Mouse (Mus musculus): ENCODE data around the gene Tead2.

DNA sequence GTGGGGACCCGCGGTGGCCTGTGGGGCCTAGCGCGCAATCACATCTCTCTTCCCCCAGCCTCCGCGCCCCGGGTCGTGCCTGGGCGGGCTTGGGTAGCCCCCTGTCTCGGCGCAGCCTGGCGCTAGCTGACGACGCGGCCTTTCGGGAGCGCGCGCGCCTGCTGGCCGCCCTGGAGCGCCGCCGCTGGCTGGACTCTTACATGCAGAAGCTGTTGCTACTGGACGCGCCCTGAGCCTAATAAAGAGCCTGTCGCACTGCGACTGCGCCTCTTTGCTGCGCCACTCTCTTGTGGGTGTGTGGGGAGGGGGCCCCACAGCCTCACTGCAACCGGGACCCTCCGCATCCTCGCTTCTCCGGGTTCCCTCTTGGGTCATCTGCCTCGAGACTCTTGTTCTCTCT, 34.0 kb upstream of the Tead2 start:
- TF ChIP-seq CTCF (IDR thresholded peaks at IDR 0.05; ENCODE audit: control insufficient read depth, insufficient read depth, insufficient read length) = no peak
- no peak for TF ChIP-seq CEBPB (IDR thresholded peaks at IDR 0.05; ENCODE audit: low read depth)
- no peak for TF ChIP-seq USF1 (IDR thresholded peaks at IDR 0.05; ENCODE audit: low read depth)
- TF ChIP-seq MAX (IDR thresholded peaks at IDR 0.05) = no peak
- TF ChIP-seq MYOG (IDR thresholded peaks at IDR 0.05; ENCODE audit: control insufficient read depth, extremely low read depth, insufficient read length) = no peak
- no peak for TF ChIP-seq MYOD1 (IDR thresholded peaks at IDR 0.05; ENCODE audit: control insufficient read depth, insufficient read length, low read depth)
